Mouse (Mus musculus) bone marrow, adult 2 months (tissue): ENCODE measurements at regions not wholly inside any gene's neighbourhood (a gene's known extent, or its start where the extent isn't known, plus 50 kb on each side); places are given as distances from the start of the nearest gene placed in this dataset.

Experiments used
- H3K27ac ChIP-seq: fragments of 200-500 bp; 2 replicates; pipeline ENCODE4 v1.5.1; 2012; ENCODE audit warnings: low read depth, mild to moderate bottlenecking, control low read depth, inconsistent platforms, low read length; ENCODE audit not compliant: control insufficient read depth, poor library complexity, insufficient read depth
- H3K4me1 ChIP-seq: fragments of 200-500 bp; 2 replicates; pipeline ENCODE4 v1.6.1; 2011; ENCODE audit warnings: low read length; ENCODE audit not compliant: control insufficient read depth, insufficient read depth
- H3K4me3 ChIP-seq: fragments of 200-500 bp; replicated peaks from 2 replicates; pipeline ENCODE3; 2011; ENCODE audit warnings: mild to moderate bottlenecking, low read depth, low read length, control low read depth; ENCODE audit not compliant: control insufficient read depth
- CTCF ChIP-seq: fragments of 200-500 bp; IDR thresholded peaks from 2 replicates; pipeline ENCODE4 v1.5.1; 2011; ENCODE audit warnings: low read length, control low read depth; ENCODE audit not compliant: control insufficient read depth, insufficient read depth
- POLR2A ChIP-seq: fragments of 200-500 bp; IDR thresholded peaks from 2 replicates; pipeline ENCODE4 v1.6.1; 2011; ENCODE audit warnings: low read depth, mild to moderate bottlenecking, control low read depth, low read length, borderline replicate concordance; ENCODE audit not compliant: control insufficient read depth
- WGBS: fragments of 180-500 bp; shearing (Covaris S2); methylation state at CpG from one replicate; pipeline ENCODE4 v1.1.7; 2018; 5-methylcytosine and 5-hydroxymethylcytosine counted together

DNA sequence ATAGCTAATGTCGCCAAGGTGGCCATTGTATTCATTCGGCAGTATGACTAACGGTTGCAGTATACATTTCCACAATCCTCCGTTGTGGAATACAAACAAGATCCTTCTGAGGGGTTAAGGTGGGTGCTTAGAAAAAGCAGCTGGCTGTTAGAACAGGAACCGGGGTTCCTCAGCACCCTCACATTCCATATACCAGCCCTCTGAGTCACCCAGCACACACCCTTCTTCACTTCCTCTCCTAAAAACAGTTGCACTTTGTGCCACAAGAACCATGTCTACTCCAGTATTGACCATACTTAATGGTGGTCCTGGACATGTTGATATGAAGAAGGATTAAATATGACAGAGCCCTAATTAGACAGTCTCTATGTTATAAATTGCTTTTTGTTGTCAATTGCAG is 362.1 kb downstream of the Foxo1 start:
- H3K27ac ChIP-seq = no peak overlapping the region
- no peak overlapping the region for H3K4me3 ChIP-seq
- TF ChIP-seq POLR2A (no peak), CTCF (no peak)
- peaks cover 2% of the 10 kb centered on the region; the same call in 1 of the 2 replicates for H3K4me1 ChIP-seq
- WGBS = 52% methylated on average over 5 of the region's 5 CpGs

DNA sequence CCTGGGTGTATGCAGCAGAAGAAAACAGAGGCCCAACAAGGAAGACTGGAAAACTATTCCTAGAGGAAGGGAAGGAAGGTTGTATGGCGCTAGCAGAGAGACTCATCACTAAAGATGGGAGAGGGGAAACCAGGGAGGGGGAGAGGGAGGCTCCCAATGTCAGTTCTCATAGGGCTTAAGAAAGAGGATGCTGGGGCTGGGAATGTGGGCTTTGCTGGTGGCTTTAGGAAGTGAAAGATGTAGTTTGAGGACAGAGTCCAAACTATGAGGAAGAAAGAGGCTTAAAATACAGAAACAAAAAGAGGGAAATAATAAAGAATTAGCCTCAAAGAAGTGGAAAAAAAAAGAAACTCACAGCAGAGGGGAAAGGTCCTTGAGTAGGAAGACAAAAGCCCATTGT is 357.0 kb downstream of the Foxo1 start:
- WGBS = 71% methylated on average over 1 of the region's 1 CpGs
- no peak overlapping the region for H3K27ac ChIP-seq
- H3K4me1 ChIP-seq = no peaks in the 10 kb centered on the region; the same call in 1 of the 2 replicates
- no peak overlapping the region for H3K4me3 ChIP-seq
- TF ChIP-seq CTCF (no peak), POLR2A (no peak)

- no peak overlapping the region for H3K27ac ChIP-seq
- 88% methylated on average over 8 of the region's 8 CpGs for WGBS
Observed at GRCm38 (mm10) chr3:52622530-52622929, 354.4 kb downstream of the Foxo1 start.

GRCm38 (mm10) chr3:52621936-52622335 is 353.8 kb downstream of the Foxo1 start:
- Histone ChIP-seq H3K27ac (no peak overlapping the region), H3K4me3 (no peak overlapping the region), H3K4me1 (no peaks in the 10 kb centered on the region; the same call in 1 of the 2 replicates)
- TF ChIP-seq POLR2A (no peak), CTCF (no peak)
- 70% methylated on average over 8 of the region's 8 CpGs for WGBS

More at GRCm38 (mm10) chr3:52622530-52622929, 354.4 kb downstream of the Foxo1 start:
- Histone ChIP-seq H3K4me1 (no peaks in the 10 kb centered on the region; the same call in 1 of the 2 replicates), H3K4me3 (no peak overlapping the region)
- TF ChIP-seq CTCF (no peak), POLR2A (no peak)

DNA sequence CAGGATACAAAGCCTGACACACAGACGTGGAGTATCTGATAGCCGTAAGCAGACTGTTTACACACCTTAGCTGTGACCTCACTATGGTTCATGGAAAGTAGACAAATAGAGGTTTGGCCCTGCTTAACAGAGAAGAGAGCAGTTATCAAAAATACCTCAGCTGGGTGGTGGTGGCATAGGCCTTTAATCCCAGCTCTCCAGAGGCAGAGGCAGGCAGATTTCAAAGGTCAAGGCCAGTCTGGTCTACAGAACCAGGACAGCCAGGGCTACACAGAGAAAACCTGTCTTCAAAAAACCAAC is 350.7 kb downstream of the Foxo1 start:
- H3K27ac ChIP-seq = no peak overlapping the region
- H3K4me3 ChIP-seq = no peak overlapping the region
- TF ChIP-seq CTCF (no peak), POLR2A (no peak)
- H3K4me1 ChIP-seq = no peaks in the 10 kb centered on the region; the same call in 1 of the 2 replicates
- 76% methylated on average over 2 of the region's 2 CpGs for WGBS

DNA sequence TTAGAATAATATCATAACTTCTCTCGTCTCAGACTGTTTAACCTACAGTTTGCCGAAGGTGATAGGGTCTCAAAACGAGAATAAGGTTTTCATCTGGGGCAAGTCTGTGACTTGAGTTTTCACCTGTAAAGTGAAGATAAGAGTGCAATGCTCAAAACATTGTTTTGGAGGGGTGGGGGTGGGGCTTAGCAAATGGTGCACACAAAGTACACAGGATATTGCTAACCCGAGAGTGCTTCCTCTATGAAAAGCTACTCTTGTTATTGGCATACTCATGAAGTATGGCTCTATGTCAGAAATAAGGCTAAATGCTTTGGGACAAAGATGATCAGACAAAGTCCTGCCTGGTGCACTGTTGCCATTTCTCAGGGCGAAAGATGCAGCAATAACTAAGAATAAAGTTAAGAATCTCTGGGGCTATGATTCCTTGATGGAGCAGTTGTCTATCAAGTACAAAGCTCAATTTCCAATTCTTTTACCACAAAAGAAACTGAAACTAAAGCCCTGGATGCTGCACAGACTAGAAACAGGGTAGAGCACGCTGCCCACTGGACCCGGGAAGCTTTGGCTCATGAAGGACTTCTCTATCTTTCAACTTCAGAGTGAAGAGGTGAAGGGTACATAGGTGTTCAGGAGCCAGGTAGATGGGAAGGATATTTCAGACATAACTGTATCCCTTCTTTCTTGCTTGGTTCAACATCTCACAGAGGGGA is 350.2 kb downstream of the Foxo1 start:
- 27% methylated on average over 7 of the region's 7 CpGs for WGBS
- no peak overlapping the region for H3K27ac ChIP-seq
- TF ChIP-seq CTCF = no peak
- no peak for TF ChIP-seq POLR2A
- H3K4me1 ChIP-seq = no peaks in the 10 kb centered on the region; the same call in 1 of the 2 replicates
- H3K4me3 ChIP-seq = no peak overlapping the region

DNA sequence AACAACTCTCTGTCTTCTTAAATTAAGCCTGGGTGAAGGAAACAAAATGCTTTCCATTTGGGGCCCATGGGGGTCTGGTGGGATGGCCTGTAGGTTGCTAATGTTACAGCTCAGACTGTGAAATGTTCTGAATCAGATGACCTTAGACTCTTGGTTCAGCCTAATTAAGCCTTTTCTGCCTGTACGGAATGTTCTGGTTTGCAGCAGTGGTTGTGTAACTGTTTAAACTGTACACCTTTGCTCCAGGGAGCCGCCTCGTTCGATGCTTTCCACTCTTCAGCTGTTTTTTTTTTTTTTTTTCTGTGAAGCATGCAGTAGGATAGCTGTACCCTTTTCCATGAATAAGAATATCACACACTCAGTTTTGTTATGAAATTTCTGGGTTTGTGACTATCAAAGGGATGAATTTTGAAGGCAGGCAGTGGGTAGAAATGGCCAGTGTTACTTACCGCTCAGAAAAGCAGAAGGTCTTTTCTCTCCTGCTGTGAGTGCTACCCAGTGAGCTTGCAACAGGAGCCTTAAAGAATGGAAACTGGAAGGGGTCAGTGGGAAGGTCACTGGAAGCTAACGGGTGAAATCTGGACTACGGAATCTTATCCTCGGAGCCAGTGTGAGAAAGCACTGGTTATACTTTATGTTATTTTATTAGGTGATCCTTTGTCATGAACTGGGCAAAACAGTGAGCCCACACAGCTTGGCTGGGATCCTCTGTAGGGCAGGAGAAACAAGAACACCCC is 349.4 kb downstream of the Foxo1 start:
- 70% methylated on average over 8 of the region's 8 CpGs for WGBS
- Histone ChIP-seq H3K27ac (no peak overlapping the region), H3K4me3 (no peak overlapping the region), H3K4me1 (no peaks in the 10 kb centered on the region; the same call in 1 of the 2 replicates)
- TF ChIP-seq CTCF (no peak), POLR2A (no peak)

DNA sequence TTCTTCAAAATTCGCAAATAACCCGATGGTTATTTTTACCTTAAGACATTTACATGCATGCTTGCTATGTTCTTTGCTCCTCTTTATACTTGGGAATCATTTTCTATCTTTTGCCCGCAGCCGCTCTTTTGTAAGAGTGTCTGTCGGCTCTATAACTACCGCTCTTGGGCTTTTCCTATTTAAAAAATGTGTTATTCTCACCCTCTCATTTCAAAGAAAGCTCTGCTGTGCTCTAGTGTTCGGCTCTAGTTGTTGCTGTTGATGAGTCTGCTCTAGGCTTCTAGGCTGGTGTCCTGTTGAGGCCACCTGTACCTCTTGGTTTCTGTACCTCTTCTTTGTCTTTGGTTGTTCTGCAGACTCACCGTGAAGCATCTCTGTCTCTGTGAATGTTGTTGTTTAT is 343.7 kb downstream of the Foxo1 start:
- H3K4me1 ChIP-seq = no peaks in the 10 kb centered on the region
- H3K27ac ChIP-seq = no peak overlapping the region
- WGBS = 87% methylated on average over 8 of the region's 8 CpGs
- TF ChIP-seq CTCF (no peak), POLR2A (no peak)
- no peak overlapping the region for H3K4me3 ChIP-seq
